Mouse (Mus musculus) forebrain, embryonic 10.5 days (tissue): ENCODE data around the gene Astl. TPM values are rescaled to one million over a fixed set of nuclear protein-coding genes. Genes with fewer than 3 reads are reported as not detected.
A peak's percentile ranks its signal among the peaks of the same experiment; 100 is the strongest.

Experiments used
- DNase-seq: peaks from one replicate; pipeline ENCODE4 v3.0.0-alpha.2; 2017; ENCODE audit warnings: low spot score; ENCODE audit errors: extremely low spot score
- H3K27ac ChIP-seq: fragments of 300-500 bp; sonication (generic); 2 replicates; pipeline ENCODE4 v1.5.1; 2016; ENCODE audit warnings: mild to moderate bottlenecking
- H3K27me3 ChIP-seq: fragments of 300-500 bp; sonication (generic); 2 replicates; pipeline ENCODE4 v1.6.1; 2016; ENCODE audit warnings: mild to moderate bottlenecking; ENCODE audit not compliant: poor library complexity, severe bottlenecking
- H3K36me3 ChIP-seq: fragments of 300-500 bp; sonication (generic); replicated peaks from 2 replicates; pipeline ENCODE4 v1.6.1; 2016; ENCODE audit warnings: mild to moderate bottlenecking, moderate library complexity
- H3K4me1 ChIP-seq: fragments of 300-500 bp; sonication (generic); 2 replicates; pipeline ENCODE4 v1.6.1; 2016
- H3K4me3 ChIP-seq: fragments of 300-500 bp; sonication (generic); 2 replicates; pipeline ENCODE4 v1.5.1; 2016; ENCODE audit warnings: mild to moderate bottlenecking, moderate library complexity
- H3K9me3 ChIP-seq: fragments of 300-500 bp; sonication (generic); 2 replicates; pipeline ENCODE4 v1.6.1; 2016; ENCODE audit warnings: mild to moderate bottlenecking, moderate library complexity
- WGBS: fragments of 180-500 bp; shearing (Covaris S2); methylation state at CpG from one replicate; pipeline ENCODE4 v1.1.7; 2016; 5-methylcytosine and 5-hydroxymethylcytosine counted together
- polyA plus RNA-seq: library from polyadenylated mRNA; unstranded; fragments of >200 nt; fragmentation: Nextera tagmentation; extraction: Ambion mirVana; gene quantifications from 2 replicates; pipeline ENCODE4 v1.2.1, GENCODE M21; 2016

Gene Astl
- polyA plus RNA-seq, 1 experiment from 2014 or later, result not detected

GRCm38 (mm10) chr2:127332807-127333570 lies 5.5 kb upstream of the Astl start:
- peaks cover 37% of the 10 kb centered on the region for H3K4me1 ChIP-seq
- peaks cover 42% of the 10 kb centered on the region for H3K27me3 ChIP-seq
- H3K4me3 ChIP-seq, result no peak overlapping the region
- no peak overlapping the region for H3K27ac ChIP-seq
- no peaks in the 10 kb centered on the region for H3K36me3 ChIP-seq
- 86% methylated on average over 14 of the region's 14 CpGs for WGBS
- no peak for DNase-seq
- no peaks in the 10 kb centered on the region for H3K9me3 ChIP-seq

- Histone ChIP-seq H3K36me3 (no peaks in the 10 kb centered on the region), H3K9me3 (no peaks in the 10 kb centered on the region), H3K27me3 (peaks cover 53% of the 10 kb centered on the region), H3K4me1 (peaks cover 34% of the 10 kb centered on the region), H3K27ac (no peak overlapping the region), H3K4me3 (no peak overlapping the region)
- no peak for DNase-seq
- 81% methylated on average over 5 of the region's 5 CpGs for WGBS
Observed at GRCm38 (mm10) chr2:127333945-127334603, 4.4 kb upstream of the Astl start.

GRCm38 (mm10) chr2:127335078-127335541 lies 3.3 kb upstream of the Astl start:
- Histone ChIP-seq H3K4me1 (peaks cover 34% of the 10 kb centered on the region), H3K4me3 (no peak overlapping the region), H3K36me3 (no peaks in the 10 kb centered on the region), H3K27ac (no peak overlapping the region), H3K9me3 (no peaks in the 10 kb centered on the region), H3K27me3 (peaks cover 59% of the 10 kb centered on the region)
- 46% methylated on average over 11 of the region's 11 CpGs for WGBS
- no peak for DNase-seq

DNA sequence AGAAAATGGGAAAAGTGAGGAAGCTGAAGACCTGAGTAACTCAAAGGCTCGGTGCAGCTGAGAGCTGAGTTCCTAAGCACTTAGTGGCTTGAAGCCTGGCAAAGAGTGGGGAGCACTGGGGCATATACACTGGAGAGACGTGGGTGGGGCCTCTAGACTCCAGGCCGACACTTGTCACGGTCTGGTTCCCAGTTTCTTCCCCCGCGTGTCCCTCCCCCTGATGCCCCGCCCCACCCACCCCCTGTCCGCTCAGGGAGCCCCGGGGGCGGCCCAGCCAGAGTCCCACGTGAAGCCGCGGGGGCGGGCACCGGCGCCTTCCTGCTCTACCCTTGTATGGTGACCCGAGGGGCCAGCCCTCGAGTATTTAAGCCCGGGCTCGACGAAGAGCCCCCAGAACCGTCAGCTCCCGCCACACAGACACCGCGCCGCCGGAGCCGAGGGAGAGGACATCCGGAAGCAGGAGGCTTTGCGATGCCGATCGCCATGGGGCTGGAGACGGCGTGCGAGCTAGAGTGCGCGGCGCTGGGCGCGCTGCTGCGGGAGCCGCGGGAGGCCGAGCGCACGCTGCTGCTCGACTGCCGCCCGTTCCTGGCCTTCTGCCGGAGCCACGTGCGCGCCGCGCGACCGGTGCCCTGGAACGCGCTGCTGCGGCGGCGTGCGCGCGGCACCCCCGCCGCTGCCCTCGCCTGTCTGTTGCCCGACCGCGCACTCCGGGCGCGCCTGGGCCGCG lies 2.5 kb upstream of the Astl start, which contains the start of gene Dusp2:
Gene Dusp2, plus strand, starts transcription at position 393 of the 730 bp plus-strand sequence.
- H3K4me3 ChIP-seq, result peak within 1 kb of the TSS; percentile 63
- no peaks in the 10 kb centered on the region for H3K36me3 ChIP-seq
- peak within 1 kb of the TSS; percentile 82 for H3K27ac ChIP-seq
- under 1% methylated on average over 76 of the region's 76 CpGs for WGBS
- peak; percentile 42 for DNase-seq
- H3K4me1 ChIP-seq, result peaks cover 34% of the 10 kb centered on the region
- peaks cover 59% of the 10 kb centered on the region for H3K27me3 ChIP-seq
- no peaks in the 10 kb centered on the region for H3K9me3 ChIP-seq

- Histone ChIP-seq H3K36me3 (no peaks in the 10 kb centered on the region), H3K27ac (peak overlapping the region; percentile 82), H3K27me3 (peaks cover 59% of the 10 kb centered on the region), H3K4me1 (peaks cover 34% of the 10 kb centered on the region), H3K9me3 (no peaks in the 10 kb centered on the region), H3K4me3 (peak overlapping the region; percentile 63)
- WGBS, result 6% methylated on average over 33 of the region's 33 CpGs
- DNase-seq, result no peak
Observed at GRCm38 (mm10) chr2:127336497-127336832, 2.0 kb upstream of the Astl start.

DNA sequence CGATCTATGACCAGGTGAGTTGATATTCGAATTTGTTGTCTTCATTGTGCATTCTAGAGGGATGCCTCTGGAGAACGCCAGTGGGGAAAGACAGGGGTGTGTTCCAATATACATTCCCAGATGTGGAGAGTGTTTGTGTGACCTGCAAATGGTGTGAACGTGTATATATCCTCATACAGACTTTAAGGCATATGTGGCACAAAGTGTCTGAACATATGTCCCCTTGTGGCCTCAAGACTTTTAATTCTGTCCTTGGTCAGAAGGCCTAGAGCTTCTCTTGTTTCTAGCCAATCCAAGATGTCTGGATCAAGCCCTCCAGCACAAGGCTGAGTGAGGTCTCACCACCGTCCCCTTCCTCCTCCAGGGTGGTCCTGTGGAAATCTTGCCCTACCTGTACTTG lies 1.6 kb upstream of the Astl start:
- no peak for DNase-seq
- Histone ChIP-seq H3K36me3 (no peaks in the 10 kb centered on the region), H3K9me3 (no peaks in the 10 kb centered on the region), H3K27ac (no peak overlapping the region), H3K4me1 (peaks cover 34% of the 10 kb centered on the region), H3K27me3 (peaks cover 59% of the 10 kb centered on the region), H3K4me3 (peak overlapping the region; percentile 63)
- WGBS, result 53% methylated on average over 5 of the region's 5 CpGs

- Histone ChIP-seq H3K4me1 (peaks cover 34% of the 10 kb centered on the region), H3K27me3 (peaks cover 59% of the 10 kb centered on the region), H3K36me3 (no peaks in the 10 kb centered on the region), H3K4me3 (peak overlapping the region; percentile 63), H3K27ac (no peak overlapping the region), H3K9me3 (no peaks in the 10 kb centered on the region)
- DNase-seq, result no peak
- WGBS, result 75% methylated on average over 11 of the region's 11 CpGs
Observed at GRCm38 (mm10) chr2:127337531-127337930, 908 bp upstream of the Astl start.

DNA sequence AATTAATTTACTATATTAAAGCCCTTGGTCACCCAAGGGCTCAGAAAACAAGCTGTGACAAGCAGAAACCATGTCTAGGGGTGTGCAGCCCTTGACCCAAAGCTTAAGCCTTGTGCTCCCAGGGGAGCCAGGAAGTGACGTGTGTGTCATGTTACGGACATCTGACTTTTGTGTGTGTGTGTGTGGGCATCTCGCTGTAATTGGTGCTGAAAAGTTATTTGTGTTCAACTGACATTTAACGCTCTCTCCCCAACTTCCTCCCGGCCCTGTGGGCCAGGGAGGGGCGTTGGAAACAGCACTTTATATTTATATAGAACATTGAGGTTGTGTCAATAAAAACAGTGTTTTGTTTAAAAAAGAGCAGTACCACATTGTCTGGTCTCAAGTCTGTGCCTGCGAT lies 427 bp upstream of the Astl start:
- DNase-seq, result no peak
- no peaks in the 10 kb centered on the region for H3K9me3 ChIP-seq
- 84% methylated on average over 7 of the region's 7 CpGs for WGBS
- peaks cover 59% of the 10 kb centered on the region for H3K27me3 ChIP-seq
- H3K4me3 ChIP-seq, result 0 out of 2 replicates have a peak overlapping the region, but pooled peaks have one; percentile 63
- no peak overlapping the region for H3K27ac ChIP-seq
- H3K36me3 ChIP-seq, result no peaks in the 10 kb centered on the region
- peaks cover 32% of the 10 kb centered on the region for H3K4me1 ChIP-seq

GRCm38 (mm10) chr2:127338833-127339232 lies 394 bp downstream of the Astl start:
- H3K4me1 ChIP-seq, result peaks cover 25% of the 10 kb centered on the region
- H3K27me3 ChIP-seq, result peaks cover 58% of the 10 kb centered on the region
- no peak overlapping the region for H3K4me3 ChIP-seq
- no peak for DNase-seq
- H3K9me3 ChIP-seq, result no peaks in the 10 kb centered on the region
- 76% methylated on average over 4 of the region's 4 CpGs for WGBS
- no peak overlapping the region for H3K27ac ChIP-seq
- no peaks in the 10 kb centered on the region for H3K36me3 ChIP-seq

- Histone ChIP-seq H3K27ac (no peak overlapping the region), H3K27me3 (peaks cover 54% of the 10 kb centered on the region), H3K4me1 (peaks cover 22% of the 10 kb centered on the region), H3K36me3 (no peaks in the 10 kb centered on the region), H3K4me3 (no peak overlapping the region), H3K9me3 (no peaks in the 10 kb centered on the region)
- DNase-seq, result no peak
- 91% methylated on average over 6 of the region's 6 CpGs for WGBS
Observed at GRCm38 (mm10) chr2:127339262-127339661, 823 bp downstream of the Astl start.

GRCm38 (mm10) chr2:127341159-127341558 lies 2.7 kb downstream of the Astl start:
- Histone ChIP-seq H3K36me3 (no peaks in the 10 kb centered on the region), H3K27me3 (peaks cover 35% of the 10 kb centered on the region), H3K27ac (no peak overlapping the region), H3K9me3 (no peaks in the 10 kb centered on the region), H3K4me3 (no peak overlapping the region), H3K4me1 (peaks cover 9% of the 10 kb centered on the region)
- peak; percentile 52 for DNase-seq
- 27% methylated on average over 3 of the region's 3 CpGs for WGBS

DNA sequence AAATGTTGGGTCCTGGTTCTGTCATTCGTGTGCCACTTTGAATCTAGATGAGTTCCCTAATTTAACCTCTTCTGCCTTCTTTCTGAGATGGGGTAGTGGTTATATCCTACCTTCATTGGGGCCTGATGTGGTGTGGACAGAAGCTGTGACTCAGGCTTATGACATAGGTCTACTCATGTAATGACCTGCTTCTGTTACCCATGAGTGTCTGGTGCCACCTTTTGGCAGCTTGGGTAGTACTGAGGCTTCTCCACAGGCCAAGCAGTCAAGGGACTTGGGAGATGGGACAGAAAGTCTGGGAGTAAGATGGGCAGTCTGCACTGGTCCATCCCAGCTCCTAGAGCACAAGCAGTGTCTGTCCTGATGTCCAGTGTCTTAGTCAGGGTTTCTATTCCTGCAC lies 7.9 kb downstream of the Astl start:
- DNase-seq, result no peak
- Histone ChIP-seq H3K36me3 (no peaks in the 10 kb centered on the region), H3K9me3 (no peaks in the 10 kb centered on the region), H3K27me3 (no peaks in the 10 kb centered on the region), H3K4me1 (no peaks in the 10 kb centered on the region), H3K4me3 (no peak overlapping the region), H3K27ac (no peak overlapping the region)
- WGBS, result 73% methylated on average over 1 of the region's 1 CpGs
